Comparison of ENCODE assay signal across 8 mouse cellular contexts in genomic region chr15:36374732-36375548, GRCm38 (mm10).
DNase-seq lines count a peak whose midpoint lies in the region; ATAC-seq and TF ChIP-seq lines count a peak whose summit lies in the region.

No protein-coding gene starts in this region.

- peak overlapping the region; percentile 42 to 56 (median 46) for H3K4me3 ChIP-seq in CH12.LX (replicated peaks in 1 of 3; ENCODE audit: low read depth in 2 of 3, low read length in 2 of 3, poor library complexity in 1 of 3)
- H3K4me3 ChIP-seq in forebrain, embryonic 15.5 days, result peak overlapping the region; percentile 40
- peak overlapping the region; percentile 49 for H3K4me3 ChIP-seq in layer of hippocampus, adult 2 months
- peak overlapping the region; percentile 42 for H3K4me3 ChIP-seq in liver, postnatal 0 days (ENCODE audit: low read depth, low read length)
- peak overlapping the region; percentile 29 for H3K4me3 ChIP-seq in neural tube, embryonic 14.5 days (ENCODE audit: low read depth, low read length)

- in situ Hi-C loops in CH12.LX (cut with MboI; ENCODE audit: low pct_ligation_motif_present, low pct_unique_long_range_greater_than_20kb, low sequenced_read_pairs), result no loop called here

- H3K79me2 ChIP-seq in CH12.LX (replicated peaks; ENCODE audit: control insufficient read depth, extremely low read depth, insufficient read depth, poor library complexity, severe bottlenecking), result no peaks in the 10 kb centered on the region

- H3K9me3 ChIP-seq in CH12.LX (replicated peaks; ENCODE audit: low read length), result peaks cover 4% of the 10 kb centered on the region
- no peaks in the 10 kb centered on the region for H3K9me3 ChIP-seq in forebrain, embryonic 15.5 days
- no peaks in the 10 kb centered on the region for H3K9me3 ChIP-seq in liver, postnatal 0 days (ENCODE audit: low read length)
- no peaks in the 10 kb centered on the region for H3K9me3 ChIP-seq in neural tube, embryonic 14.5 days (ENCODE audit: control insufficient read depth, low read length)

- H3K27me3 ChIP-seq in CH12.LX (replicated peaks), result no peaks in the 10 kb centered on the region
- H3K27me3 ChIP-seq in forebrain, embryonic 15.5 days, result 0 out of 2 replicates have a peak, but pooled peaks cover 3% of the 10 kb centered on the region
- H3K27me3 ChIP-seq in liver, postnatal 0 days (ENCODE audit: insufficient read depth, low read length), result no peaks in the 10 kb centered on the region
- no peaks in the 10 kb centered on the region for H3K27me3 ChIP-seq in neural tube, embryonic 14.5 days (ENCODE audit: control insufficient read depth, insufficient read depth, low read length)

- under 1% methylated on average over 20 of the region's 20 CpGs for WGBS in forebrain, embryonic 15.5 days
- WGBS in liver, postnatal 0 days (ENCODE audit: insufficient replicate concordance), result 4% methylated on average over 20 of the region's 20 CpGs
- WGBS in neural tube, embryonic 14.5 days, result 2% methylated on average over 20 of the region's 20 CpGs

- peak overlapping the region; percentile 22 for H3K9ac ChIP-seq in CH12.LX (ENCODE audit: insufficient read depth, low read depth)
- H3K9ac ChIP-seq in forebrain, embryonic 15.5 days (replicated peaks), result peak overlapping the region; percentile 39
- H3K9ac ChIP-seq in liver, postnatal 0 days (replicated peaks), result peak overlapping the region; percentile 55
- peak overlapping the region; percentile 41; the same call in 1 of the 2 replicates for H3K9ac ChIP-seq in neural tube, embryonic 14.5 days (replicated peaks; ENCODE audit: low read depth, low read length)

- peak; percentile 37; the same call in 1 of the 2 replicates for TF ChIP-seq POLR2A in CH12.LX (IDR thresholded peaks at IDR 0.05; ENCODE audit: low read depth, low read length)

- dilution Hi-C loops in CH12.LX (cut with MboI; ENCODE audit: extremely low pct_ligation_motif_present, extremely low pct_unique_long_range_greater_than_20kb, low sequenced_read_pairs), result no loop called here

- no peak for TF ChIP-seq CTCF in CH12.LX (conservative IDR thresholded peaks at IDR 0.05 in 1 of 2, IDR thresholded peaks at IDR 0.05 in 1 of 2; ENCODE audit: low read depth in 2 of 2, low read length in 2 of 2)
- peak; percentile 37 for TF ChIP-seq CTCF in layer of hippocampus, adult 2 months (conservative IDR thresholded peaks at IDR 0.05)
- TF ChIP-seq CTCF in liver, postnatal 0 days (IDR thresholded peaks at IDR 0.05; ENCODE audit: low read depth), result no peak

- peak overlapping the region; percentile 52 for H3K4me2 ChIP-seq in CH12.LX (ENCODE audit: insufficient read depth, low read depth, poor library complexity, severe bottlenecking)
- H3K4me2 ChIP-seq in forebrain, embryonic 15.5 days (replicated peaks), result peak overlapping the region; percentile 67
- peak overlapping the region; percentile 69 for H3K4me2 ChIP-seq in liver, postnatal 0 days (ENCODE audit: low read depth, low read length)
- peak overlapping the region; percentile 75 for H3K4me2 ChIP-seq in neural tube, embryonic 14.5 days (ENCODE audit: low read depth, low read length)

- H3K36me3 ChIP-seq in CH12.LX (replicated peaks in 1 of 2; ENCODE audit: control insufficient read depth in 1 of 2, insufficient read depth in 1 of 2, low read length in 1 of 2), result no peaks in the 10 kb centered on the region
- no peaks in the 10 kb centered on the region for H3K36me3 ChIP-seq in forebrain, embryonic 15.5 days
- no peaks in the 10 kb centered on the region for H3K36me3 ChIP-seq in liver, postnatal 0 days (replicated peaks; ENCODE audit: insufficient read depth, low read length)
- H3K36me3 ChIP-seq in neural tube, embryonic 14.5 days (ENCODE audit: control insufficient read depth, insufficient read depth, low read length), result no peaks in the 10 kb centered on the region

- H3K27ac ChIP-seq in CH12.LX (ENCODE audit: insufficient read depth, low read depth), result no peak overlapping the region
- 0 out of 2 replicates have a peak overlapping the region, but pooled peaks have one; percentile 14 for H3K27ac ChIP-seq in forebrain, embryonic 15.5 days (replicated peaks)
- H3K27ac ChIP-seq in layer of hippocampus, adult 2 months, result peak overlapping the region; percentile 93
- peak overlapping the region; percentile 44 for H3K27ac ChIP-seq in liver, postnatal 0 days (ENCODE audit: low read depth)
- no peak overlapping the region for H3K27ac ChIP-seq in neural tube, embryonic 14.5 days (ENCODE audit: low read depth, low read length)

- peak; percentile 81 for ATAC-seq in forebrain, embryonic 15.5 days (replicated peaks)
- ATAC-seq in hematopoietic stem cell, adult 5-6 weeks (replicated peaks in 1 of 2; ENCODE audit: insufficient read depth in 1 of 2, low FRiP score in 2 of 2, low TSS enrichment in 1 of 2, low read depth in 1 of 2, poor library complexity in 2 of 2, severe bottlenecking in 2 of 2), result peak; percentile 72 to 78; a peak in 3 of 4 replicates
- peak; percentile 80 for ATAC-seq in liver, postnatal 0 days
- peak; percentile 67 for ATAC-seq in neural tube, embryonic 14.5 days (ENCODE audit: low read depth)

- peaks cover 24 to 53% of the 10 kb centered on the region in 2 experiments for H3K4me1 ChIP-seq in CH12.LX (ENCODE audit: control insufficient read depth in 1 of 2, insufficient read depth in 2 of 2)
- H3K4me1 ChIP-seq in forebrain, embryonic 15.5 days, result peaks cover 18% of the 10 kb centered on the region
- peaks cover 18% of the 10 kb centered on the region for H3K4me1 ChIP-seq in liver, postnatal 0 days (ENCODE audit: insufficient read depth)
- H3K4me1 ChIP-seq in neural tube, embryonic 14.5 days (ENCODE audit: control insufficient read depth, insufficient read depth, low read length), result peaks cover 12% of the 10 kb centered on the region; the same call in 1 of the 2 replicates

- peak; percentile 76 for DNase-seq in CH12.LX (ENCODE audit: extremely low read depth)
- DNase-seq in cerebellum, adult 11-12 months, result peak; percentile 67
- DNase-seq in layer of hippocampus, adult 2 months (ENCODE audit: low spot score in 2 of 2), result peak; percentile 71 to 80
- peak; percentile 62 for DNase-seq in liver, postnatal 0 days
- DNase-seq in thymus, postnatal 14 days, result peak; percentile 56

- TF ChIP-seq RAD21 in CH12.LX (IDR thresholded peaks at IDR 0.05; ENCODE audit: low read depth, low read length), result no peak; the same call in 1 of the 2 replicates

- no peak for TF ChIP-seq EP300 in CH12.LX (IDR thresholded peaks at IDR 0.05; ENCODE audit: low read length)
- no peak for TF ChIP-seq EP300 in liver, postnatal 0 days (IDR thresholded peaks at IDR 0.05; ENCODE audit: low read depth)

TF ChIP-seq in CH12.LX, 34 proteins besides CTCF, POLR2A, EP300 and RAD21:
- TF ChIP-seq TCF12 (IDR thresholded peaks at IDR 0.05; ENCODE audit: low read depth, low read length) (no peak; the same call in 1 of the 2 replicates), MXI1 (IDR thresholded peaks at IDR 0.05; ENCODE audit: low read depth, low read length) (peak; percentile 33; the same call in 1 of the 2 replicates), TBP (conservative IDR thresholded peaks at IDR 0.05; ENCODE audit: low read depth, low read length) (0 out of 2 replicates have a peak, but pooled peaks have one; percentile 46), UBTF (IDR thresholded peaks at IDR 0.05; ENCODE audit: low read depth, low read length) (no peak), GABPA (IDR thresholded peaks at IDR 0.05; ENCODE audit: insufficient replicate concordance, low read depth, low read length) (no peak), ELF1 (IDR thresholded peaks at IDR 0.05; ENCODE audit: low read depth, low read length) (peak; percentile 61; the same call in 1 of the 2 replicates), HCFC1 (IDR thresholded peaks at IDR 0.05; ENCODE audit: low read depth, low read length) (no peak), ETS1 (conservative IDR thresholded peaks at IDR 0.05; ENCODE audit: low read depth, low read length) (peak; percentile 52), JUN (IDR thresholded peaks at IDR 0.05; ENCODE audit: insufficient read depth, low read depth, low read length) (peak; percentile 1; the same call in 1 of the 2 replicates), BHLHE40 (IDR thresholded peaks at IDR 0.05; ENCODE audit: low read depth, low read length) (peak; percentile 68), JUND (conservative IDR thresholded peaks at IDR 0.05; ENCODE audit: low read depth, low read length) (no peak), MEF2A (IDR thresholded peaks at IDR 0.05; ENCODE audit: borderline replicate concordance, low read depth, low read length) (peak; percentile 85; the same call in 1 of the 2 replicates), NRF1 (IDR thresholded peaks at IDR 0.05; ENCODE audit: low read depth, low read length) (no peak)

Comparison
In these comparisons a context has a peak if more than half of its experiments do, and no peak if none do; other contexts are left out.
1. H3K27ac ChIP-seq: peak in forebrain, embryonic 15.5 days (single experiment), layer of hippocampus, adult 2 months (single experiment) and liver, postnatal 0 days (single experiment); none in CH12.LX (single experiment) and neural tube, embryonic 14.5 days (single experiment).
2. Peak in every context shown above with its lines, with median percentiles within 50 percentile points of each other: DNase-seq, H3K4me2 ChIP-seq, H3K4me3 ChIP-seq, H3K9ac ChIP-seq and ATAC-seq.